Mouse (Mus musculus) naive thymus-derived CD4-positive, alpha-beta T cell, adult 5 months (primary cell): Measurements from ENCODE around the gene Col1a1. TPM values are rescaled to one million over a fixed set of nuclear protein-coding genes. Genes with fewer than 3 reads are reported as not detected.

Experiments
- polyA plus RNA-seq: library from polyadenylated mRNA; unstranded; fragments of 100-300 nt; shearing (Covaris generic); gene quantifications from one replicate; pipeline ENCODE4 v1.2.1, GENCODE M21; 2017

Gene Col1a1
- 0.06 TPM for polyA plus RNA-seq

GRCm38 (mm10) chr11:94936045-94936444 lies at the start of gene Col1a1:
Gene Col1a1, plus strand, starts transcription at chr11:94936224.

GRCm38 (mm10) chr11:94967419-94967818 lies 31.4 kb downstream of the Col1a1 start, which contains the start of gene Hils1:
Gene Hils1, plus strand, starts transcription at chr11:94967593.

DNA sequence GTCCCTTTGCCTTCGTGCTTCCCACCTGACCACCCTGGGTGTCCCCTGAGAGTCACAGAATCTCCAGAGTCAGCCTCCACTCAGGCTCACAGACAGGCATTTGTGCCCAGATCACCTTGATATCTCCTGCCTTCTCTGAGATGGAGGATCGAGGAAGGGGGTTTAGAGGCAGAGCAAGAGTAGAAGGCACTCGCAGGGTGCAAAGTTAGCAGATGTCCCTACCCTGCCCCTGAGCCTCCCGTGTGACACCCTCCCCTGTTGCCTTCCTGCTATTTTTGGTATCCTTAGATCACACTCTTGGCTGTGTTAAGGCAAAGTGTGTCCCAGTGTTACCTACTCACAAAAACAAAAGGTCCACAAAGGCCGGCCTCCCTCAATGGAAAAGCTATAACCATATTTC lies 40.2 kb downstream of the Col1a1 start, which contains the start of gene Sgca:
Gene Sgca, minus strand, starts transcription at position 129 of the 400 bp plus-strand sequence.

GRCm38 (mm10) chr11:94990749-94991577 lies 54.9 kb downstream of the Col1a1 start, which contains the start of gene Ppp1r9b:
Gene Ppp1r9b, plus strand, starts transcription at chr11:94991035.

Other genes starting within 250 kb of the Col1a1 start
- gene Gm11541, start 231.7 kb upstream of the Col1a1 start, polyA plus RNA-seq: not detected
- gene Cdc34b, start 194.4 kb upstream of the Col1a1 start, polyA plus RNA-seq: not detected
- gene Tmem92, start 153.5 kb upstream of the Col1a1 start, polyA plus RNA-seq: not detected
- not detected for gene Hils1, start 31.4 kb downstream of the Col1a1 start, polyA plus RNA-seq
- not detected for gene Sgca, start 40.1 kb downstream of the Col1a1 start, polyA plus RNA-seq
- gene Ppp1r9b, start 54.8 kb downstream of the Col1a1 start, polyA plus RNA-seq: 7.9 TPM
- gene Samd14, start 73.7 kb downstream of the Col1a1 start, polyA plus RNA-seq: not detected
- gene Pdk2, start 105.1 kb downstream of the Col1a1 start, polyA plus RNA-seq: 12.4 TPM
- 2.3 TPM for gene Itga3, start 140.6 kb downstream of the Col1a1 start, polyA plus RNA-seq
- gene Dlx3, start 183.9 kb downstream of the Col1a1 start, polyA plus RNA-seq: not detected
- not detected for gene Dlx4, start 210.0 kb downstream of the Col1a1 start, polyA plus RNA-seq